Mouse (Mus musculus): Measurements from ENCODE around the gene Hormad2. TPM values are rescaled to one million over a fixed set of nuclear protein-coding genes. Genes with fewer than 3 reads are reported as not detected.

Gene Hormad2
- total and polyA plus RNA-seq, 3 experiments, result not detected

GRCm38 (mm10) chr11:4304203-4304602 lies 136.7 kb downstream of the Hormad2 start:
- no peaks in the 10 kb centered on the region for H3K27me3 ChIP-seq (replicated peaks)
- in situ Hi-C loops (cut with MboI; ENCODE audit: low pct_ligation_motif_present, low pct_unique_long_range_greater_than_20kb, low sequenced_read_pairs), result no loop called here
- dilution Hi-C loops (cut with MboI; ENCODE audit: extremely low pct_ligation_motif_present, extremely low pct_unique_long_range_greater_than_20kb, low sequenced_read_pairs), result no loop called here

GRCm38 (mm10) chr11:4303033-4303432 lies 137.9 kb downstream of the Hormad2 start:
- H3K9me3 ChIP-seq (replicated peaks; ENCODE audit: low read length), result no peaks in the 10 kb centered on the region
- no peak overlapping the region for H3K4me3 ChIP-seq (replicated peaks in 1 of 3; ENCODE audit: low read depth in 2 of 3, low read length in 2 of 3, poor library complexity in 1 of 3)
- H3K27ac ChIP-seq (ENCODE audit: insufficient read depth, low read depth), result no peak overlapping the region
- no peak overlapping the region for H3K4me2 ChIP-seq (ENCODE audit: insufficient read depth, low read depth, poor library complexity, severe bottlenecking)
- TF ChIP-seq MAX (IDR thresholded peaks at IDR 0.05; ENCODE audit: low read length) (no peak), NELFE (IDR thresholded peaks at IDR 0.05; ENCODE audit: low read depth, low read length) (no peak), CHD1 (IDR thresholded peaks at IDR 0.05; ENCODE audit: low read depth, low read length) (no peak), POLR2A (IDR thresholded peaks at IDR 0.05; ENCODE audit: low read depth, low read length) (no peak), JUN (IDR thresholded peaks at IDR 0.05; ENCODE audit: insufficient read depth, low read depth, low read length) (no peak), USF2 (conservative IDR thresholded peaks at IDR 0.05; ENCODE audit: low read depth, low read length) (no peak), HCFC1 (IDR thresholded peaks at IDR 0.05; ENCODE audit: low read depth, low read length) (no peak), GABPA (IDR thresholded peaks at IDR 0.05; ENCODE audit: insufficient replicate concordance, low read depth, low read length) (no peak), MEF2A (IDR thresholded peaks at IDR 0.05; ENCODE audit: borderline replicate concordance, low read depth, low read length) (no peak)
- H3K79me2 ChIP-seq (replicated peaks; ENCODE audit: control insufficient read depth, extremely low read depth, insufficient read depth, poor library complexity, severe bottlenecking), result no peaks in the 10 kb centered on the region
- no peak overlapping the region for H3K9ac ChIP-seq (ENCODE audit: insufficient read depth, low read depth)
- DNase-seq (ENCODE audit: extremely low read depth), result no peak
- dilution Hi-C loops (cut with MboI; ENCODE audit: extremely low pct_ligation_motif_present, extremely low pct_unique_long_range_greater_than_20kb, low sequenced_read_pairs) (no loop called here), in situ Hi-C loops (cut with MboI; ENCODE audit: low pct_ligation_motif_present, low pct_unique_long_range_greater_than_20kb, low sequenced_read_pairs) (no loop called here)
- peaks cover 24 to 53% of the 10 kb centered on the region in 2 experiments for H3K4me1 ChIP-seq (ENCODE audit: control insufficient read depth in 1 of 2, insufficient read depth in 2 of 2)
- no peaks in the 10 kb centered on the region for H3K36me3 ChIP-seq (replicated peaks in 1 of 2; ENCODE audit: control insufficient read depth in 1 of 2, insufficient read depth in 1 of 2, low read length in 1 of 2)
- H3K27me3 ChIP-seq (replicated peaks), result no peaks in the 10 kb centered on the region

More at GRCm38 (mm10) chr11:4304203-4304602, 136.7 kb downstream of the Hormad2 start:
- no peak overlapping the region for H3K27ac ChIP-seq (ENCODE audit: insufficient read depth, low read depth)
- no peak overlapping the region for H3K9ac ChIP-seq (ENCODE audit: insufficient read depth, low read depth)
- H3K4me1 ChIP-seq (ENCODE audit: control insufficient read depth in 1 of 2, insufficient read depth in 2 of 2), result peaks cover 29 to 55% of the 10 kb centered on the region in 2 experiments
- H3K4me2 ChIP-seq (ENCODE audit: insufficient read depth, low read depth, poor library complexity, severe bottlenecking), result no peak overlapping the region
- TF ChIP-seq KAT2A (IDR thresholded peaks at IDR 0.05; ENCODE audit: insufficient replicate concordance, low read length), result no peak
- no peak for TF ChIP-seq CHD1 (IDR thresholded peaks at IDR 0.05; ENCODE audit: low read depth, low read length)
- no peak for TF ChIP-seq BHLHE40 (IDR thresholded peaks at IDR 0.05; ENCODE audit: low read depth, low read length)
- TF ChIP-seq CHD2 (IDR thresholded peaks at IDR 0.05; ENCODE audit: low read length), result no peak
- TF ChIP-seq JUND (conservative IDR thresholded peaks at IDR 0.05; ENCODE audit: low read depth, low read length), result no peak
- no peak for TF ChIP-seq ETS1 (conservative IDR thresholded peaks at IDR 0.05; ENCODE audit: low read depth, low read length)
- no peak for TF ChIP-seq USF1 (IDR thresholded peaks at IDR 0.05; ENCODE audit: low read depth, low read length)
- no peak for TF ChIP-seq UBTF (IDR thresholded peaks at IDR 0.05; ENCODE audit: low read depth, low read length)
- TF ChIP-seq HCFC1 (IDR thresholded peaks at IDR 0.05; ENCODE audit: low read depth, low read length), result no peak
- TF ChIP-seq RCOR1 (conservative IDR thresholded peaks at IDR 0.05; ENCODE audit: low read depth, low read length), result no peak
- no peak for DNase-seq (ENCODE audit: extremely low read depth)
- H3K36me3 ChIP-seq (replicated peaks in 1 of 2; ENCODE audit: control insufficient read depth in 1 of 2, insufficient read depth in 1 of 2, low read length in 1 of 2), result no peaks in the 10 kb centered on the region
- no peaks in the 10 kb centered on the region for H3K79me2 ChIP-seq (replicated peaks; ENCODE audit: control insufficient read depth, extremely low read depth, insufficient read depth, poor library complexity, severe bottlenecking)
- no peak overlapping the region for H3K4me3 ChIP-seq (replicated peaks in 1 of 3; ENCODE audit: low read depth in 2 of 3, low read length in 2 of 3, poor library complexity in 1 of 3)
- no peaks in the 10 kb centered on the region for H3K9me3 ChIP-seq (replicated peaks; ENCODE audit: low read length)

All from CH12.LX (cell line).